Mouse (Mus musculus): ENCODE measurements at regions not wholly inside any gene's neighbourhood (a gene's known extent, or its start where the extent isn't known, plus 50 kb on each side); places are given as distances from the start of the nearest gene placed in this dataset.

DNA sequence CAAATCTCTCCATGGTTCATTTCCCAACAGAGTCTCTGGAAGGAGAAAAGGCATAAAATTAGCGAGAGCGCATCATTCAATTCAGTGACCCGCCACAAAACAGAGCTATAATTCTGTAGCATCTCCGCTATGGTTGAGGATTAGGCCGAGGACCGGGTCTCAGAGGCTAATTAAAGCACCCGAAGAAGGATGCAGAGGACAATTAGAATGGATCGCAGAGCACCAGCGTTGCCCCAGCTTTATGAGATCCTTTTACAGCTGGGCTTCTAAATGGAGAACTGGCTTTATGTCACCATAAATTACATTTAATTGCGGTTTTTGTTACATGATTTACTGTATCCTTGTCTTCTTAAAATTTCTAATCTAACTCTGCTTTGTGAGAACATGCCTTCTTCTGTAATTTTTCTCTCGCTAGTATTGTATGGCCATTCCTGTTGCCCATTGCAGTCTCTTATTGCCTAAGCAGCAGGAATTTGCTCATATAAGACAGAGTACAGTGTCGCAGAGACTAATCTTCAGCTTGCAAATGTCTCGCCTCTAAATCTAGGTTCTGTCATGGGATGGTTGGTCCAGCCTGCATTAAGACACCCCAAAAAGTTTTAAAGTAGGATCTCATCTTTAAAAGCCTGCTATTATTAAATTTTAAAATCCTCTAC, 793.5 kb downstream of the Rps29 start:
- in situ Hi-C loops (cut with MboI, MseI), result loop anchor here (10.0 kb wide), 1 partner anchor 1351 kb away; no protein-coding TSS in a partner anchor

DNA sequence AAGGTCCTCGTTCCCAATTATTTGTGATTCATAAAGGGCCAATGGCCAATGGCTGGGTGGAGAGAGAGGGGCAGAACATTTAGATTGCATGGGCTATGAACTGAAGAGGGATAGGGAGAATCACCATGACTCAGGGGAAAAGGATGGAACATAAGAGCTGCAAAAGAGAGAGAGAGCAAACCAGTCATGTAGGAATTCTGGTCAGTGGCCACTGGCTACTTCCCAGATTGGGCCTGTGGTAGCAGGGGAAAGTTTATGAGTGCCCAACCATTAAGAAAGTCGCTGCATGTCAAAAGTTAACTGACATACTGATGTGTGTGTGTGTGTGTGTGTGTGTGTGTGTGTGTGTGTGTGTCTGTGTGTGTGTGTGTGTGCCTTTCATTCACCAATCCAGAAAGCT, 795.8 kb downstream of the Rps29 start:
- in situ Hi-C loops (cut with MboI, MseI), result loop anchor here (10.0 kb wide), 1 partner anchor 1348 kb away; no protein-coding TSS in a partner anchor

DNA sequence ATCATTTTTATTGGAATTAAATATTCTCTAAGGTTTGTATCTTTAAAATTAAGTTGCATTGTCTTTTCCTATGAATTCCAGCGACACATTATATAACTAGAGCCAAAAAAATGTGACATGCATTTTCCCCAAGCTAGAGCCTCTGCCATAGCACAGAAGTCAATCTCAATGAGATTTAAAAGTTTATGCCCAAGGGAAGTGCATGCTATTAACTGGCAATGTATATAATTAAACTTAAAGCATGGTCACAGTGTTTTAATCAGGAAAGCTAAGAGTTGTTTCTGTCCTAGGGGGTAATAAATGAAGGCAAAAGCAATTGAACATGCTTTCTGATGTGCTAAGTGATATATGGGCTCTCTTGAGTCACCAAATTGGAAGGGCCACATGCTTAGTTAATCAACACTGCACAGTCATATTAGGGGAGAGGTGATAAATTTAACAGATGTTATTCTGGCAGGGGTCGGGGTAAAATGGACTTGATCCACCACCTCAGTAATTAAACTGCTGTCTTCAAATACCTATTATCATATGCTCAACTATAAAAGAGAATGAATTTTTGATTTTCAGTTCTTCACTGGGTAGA, 812.4 kb downstream of the Rps29 start:
- in situ Hi-C loops (cut with MboI, MseI), result no loop called here

DNA sequence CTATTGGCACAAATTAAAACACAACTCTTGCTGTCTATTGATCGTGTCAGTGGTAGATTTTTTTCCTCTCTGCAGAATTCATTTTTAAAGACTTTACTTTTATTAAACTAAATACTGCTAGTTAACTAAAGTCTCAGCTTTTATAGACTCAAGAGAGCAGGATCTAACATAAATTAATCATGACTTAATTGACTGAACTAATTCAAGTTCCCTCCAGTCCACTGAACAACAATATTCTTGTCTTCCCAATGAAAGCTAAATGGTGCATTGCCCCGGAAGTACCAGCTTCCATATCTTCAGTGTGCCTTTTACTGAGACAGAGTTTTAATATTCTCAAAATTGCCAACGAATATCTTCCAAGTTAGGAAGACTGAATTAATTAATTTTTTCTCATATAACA, 825.2 kb downstream of the Rps29 start:
- in situ Hi-C loops (cut with MboI, MseI), result no loop called here

DNA sequence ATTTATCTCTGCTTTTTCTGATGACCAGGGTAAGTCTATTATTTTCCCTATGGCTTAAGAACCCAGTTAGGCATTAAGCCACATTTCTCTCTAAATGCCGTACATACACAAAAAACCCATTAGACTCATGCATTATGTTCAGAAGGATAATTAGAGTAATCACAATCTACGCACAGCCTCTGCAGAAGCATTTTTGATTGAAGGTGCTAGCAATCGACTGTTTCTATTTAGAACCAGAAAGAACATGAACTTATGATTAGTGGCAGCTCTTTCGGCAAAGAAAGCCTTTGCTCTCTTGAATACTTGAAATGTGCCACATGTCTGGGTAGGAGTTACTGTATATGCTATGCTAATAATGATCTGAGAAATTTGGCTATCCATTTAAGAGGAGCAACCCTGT, 825.6 kb downstream of the Rps29 start:
- in situ Hi-C loops (cut with MboI, MseI), result no loop called here

DNA sequence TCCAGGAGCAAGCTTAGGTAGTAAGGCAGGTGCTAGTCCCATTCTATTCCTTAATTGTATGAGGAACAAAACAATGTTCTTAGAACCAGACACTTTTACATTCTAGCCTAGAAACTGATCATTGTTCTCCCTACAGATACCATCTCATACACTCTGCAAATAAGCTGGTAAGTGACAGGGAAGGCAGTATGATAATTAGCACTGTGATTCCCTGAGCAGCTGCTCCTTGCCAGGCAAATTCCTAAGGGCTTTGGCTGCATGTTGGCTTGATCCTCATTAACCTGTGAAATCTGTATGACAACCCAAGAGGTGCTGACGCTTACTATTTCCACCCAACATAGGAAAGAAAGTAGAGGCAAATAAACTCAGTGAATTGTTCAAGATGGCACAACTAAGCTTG, 826.5 kb downstream of the Rps29 start:
- in situ Hi-C loops (cut with MboI, MseI), result no loop called here
